Mouse (Mus musculus) neural tube, embryonic 12.5 days (tissue): ENCODE results near the gene Nfkbiz. TPM values are rescaled to one million over a fixed set of nuclear protein-coding genes. Genes with fewer than 3 reads are reported as not detected.
"Not testable (repeated sequence)": the region's sequence is repeated elsewhere in the genome, so short reads cannot be mapped to it uniquely, and the experiment has no call there.

ENCODE experiments used
- ATAC-seq: fragments of 200-750 bp; cut with Nextera tagmentation; 2 replicates; pipeline ENCODE4 v1.8.0; 2017; ENCODE audit warnings: low read depth, mild to moderate bottlenecking, moderate TSS enrichment, moderate library complexity; ENCODE audit not compliant: low FRiP score
- H3K27ac ChIP-seq: fragments of 300-500 bp; sonication (generic); 2 replicates; pipeline ENCODE4 v1.5.1; 2016
- H3K27me3 ChIP-seq: fragments of 300-500 bp; sonication (generic); replicated peaks from 2 replicates; pipeline ENCODE4 v1.6.1; 2016; ENCODE audit warnings: mild to moderate bottlenecking
- H3K36me3 ChIP-seq: fragments of 300-500 bp; sonication (generic); 2 replicates; pipeline ENCODE4 v1.6.1; 2016; ENCODE audit warnings: mild to moderate bottlenecking
- H3K4me1 ChIP-seq: fragments of 300-500 bp; sonication (generic); 2 replicates; pipeline ENCODE4 v1.6.1; 2016
- H3K4me2 ChIP-seq: fragments of 300-500 bp; sonication (generic); replicated peaks from 2 replicates; pipeline ENCODE4 v1.6.1; 2016; ENCODE audit warnings: mild to moderate bottlenecking
- H3K4me3 ChIP-seq: fragments of 300-500 bp; sonication (generic); 2 replicates; pipeline ENCODE4 v1.5.1; 2016
- H3K9ac ChIP-seq: fragments of 300-500 bp; sonication (generic); 2 replicates; pipeline ENCODE4 v1.6.1; 2016; ENCODE audit warnings: mild to moderate bottlenecking
- H3K9me3 ChIP-seq: fragments of 300-500 bp; sonication (generic); 2 replicates; pipeline ENCODE4 v1.6.1; 2016; ENCODE audit warnings: mild to moderate bottlenecking
- WGBS: fragments of 180-500 bp; shearing (Covaris S2); methylation state at CpG from one replicate; pipeline ENCODE4 v1.1.7; 2016; 5-methylcytosine and 5-hydroxymethylcytosine counted together
- polyA plus RNA-seq: library from polyadenylated mRNA; unstranded; fragments of >200 nt; fragmentation: Nextera tagmentation; extraction: Ambion mirVana; gene quantifications from 2 replicates; pipeline ENCODE4 v1.2.1, GENCODE M21; 2016

Nfkbiz gene
- polyA plus RNA-seq, 1 experiment from 2014 or later, result 2.3 TPM

DNA sequence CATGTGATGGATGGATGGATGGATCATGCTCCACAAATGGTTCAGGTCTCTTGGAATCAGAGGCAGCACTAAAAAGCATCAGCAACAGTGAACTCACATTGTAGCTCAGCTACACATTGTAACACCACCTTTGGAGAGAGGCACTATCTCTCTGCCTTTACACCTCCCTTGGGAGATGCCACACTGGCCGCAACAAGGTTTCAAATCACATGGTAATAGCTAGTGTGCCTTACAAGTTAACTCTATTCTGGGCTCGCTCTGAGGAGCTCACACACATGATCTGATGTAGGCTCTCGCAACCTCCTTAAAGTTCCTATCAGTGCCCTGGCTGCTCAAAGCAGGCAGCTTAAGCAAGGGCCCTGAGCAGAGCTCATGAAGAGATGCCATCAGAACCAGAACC is 11.8 kb upstream of the Nfkbiz start:
- H3K9me3 ChIP-seq, result no peaks in the 10 kb centered on the region
- WGBS, result 87% methylated on average over 3 of the region's 3 CpGs

GRCm38 (mm10) chr16:55847679-55848078 is 9.0 kb upstream of the Nfkbiz start:
- no peak overlapping the region for H3K9ac ChIP-seq
- no peak for ATAC-seq
- H3K36me3 ChIP-seq, result peaks cover 14% of the 10 kb centered on the region
- H3K27ac ChIP-seq, result no peak overlapping the region
- no peak overlapping the region for H3K4me2 ChIP-seq
- H3K9me3 ChIP-seq, result 0 out of 2 replicates have a peak, but pooled peaks cover 6% of the 10 kb centered on the region
- no peak overlapping the region for H3K4me3 ChIP-seq
- H3K27me3 ChIP-seq, result no peaks in the 10 kb centered on the region
- WGBS, result 82% methylated on average over 8 of the region's 8 CpGs
- no peaks in the 10 kb centered on the region for H3K4me1 ChIP-seq

More for the DNA sequence above, 11.8 kb upstream of the Nfkbiz start:
- Histone ChIP-seq H3K4me1 (no peaks in the 10 kb centered on the region), H3K27me3 (no peaks in the 10 kb centered on the region), H3K4me3 (no peak overlapping the region), H3K27ac (no peak overlapping the region), H3K36me3 (no peaks in the 10 kb centered on the region), H3K4me2 (no peak overlapping the region), H3K9ac (no peak overlapping the region)
- no peak for ATAC-seq

DNA sequence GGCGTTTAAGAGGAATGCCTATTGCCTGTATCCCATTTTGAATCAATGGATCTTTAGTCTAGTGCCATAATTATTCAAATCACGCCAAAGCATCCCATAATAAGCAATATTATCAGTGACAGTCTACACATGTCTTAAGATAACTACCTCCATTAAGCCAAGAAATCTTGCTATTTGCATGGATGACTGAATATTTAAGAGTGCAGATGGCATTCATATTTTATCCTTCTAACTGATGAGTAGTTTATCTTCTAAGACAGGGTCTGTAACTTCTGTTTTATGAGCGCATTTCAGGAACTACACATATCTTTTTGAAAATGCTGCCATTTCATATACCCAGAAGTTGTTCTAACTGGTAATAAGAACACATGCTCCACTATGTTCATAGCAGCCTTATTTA is 6.1 kb upstream of the Nfkbiz start:
- no peak overlapping the region for H3K4me3 ChIP-seq
- 94% methylated on average over 3 of the region's 3 CpGs for WGBS
- no peaks in the 10 kb centered on the region for H3K27me3 ChIP-seq
- ATAC-seq, result no peak
- H3K36me3 ChIP-seq, result peaks cover 14% of the 10 kb centered on the region
- H3K4me2 ChIP-seq, result no peak overlapping the region
- H3K9ac ChIP-seq, result no peak overlapping the region
- no peak overlapping the region for H3K27ac ChIP-seq
- H3K4me1 ChIP-seq, result no peaks in the 10 kb centered on the region
- 0 out of 2 replicates have a peak, but pooled peaks cover 6% of the 10 kb centered on the region for H3K9me3 ChIP-seq

GRCm38 (mm10) chr16:55843919-55844318 is 5.2 kb upstream of the Nfkbiz start:
- Histone ChIP-seq H3K4me3 (no peak overlapping the region), H3K36me3 (peaks cover 14% of the 10 kb centered on the region), H3K27me3 (no peaks in the 10 kb centered on the region), H3K4me2 (no peak overlapping the region), H3K4me1 (no peaks in the 10 kb centered on the region), H3K9ac (no peak overlapping the region), H3K9me3 (0 out of 2 replicates have a peak, but pooled peaks cover 6% of the 10 kb centered on the region), H3K27ac (no peak overlapping the region)
- 96% methylated on average over 12 of the region's 12 CpGs for WGBS
- ATAC-seq, result no peak

DNA sequence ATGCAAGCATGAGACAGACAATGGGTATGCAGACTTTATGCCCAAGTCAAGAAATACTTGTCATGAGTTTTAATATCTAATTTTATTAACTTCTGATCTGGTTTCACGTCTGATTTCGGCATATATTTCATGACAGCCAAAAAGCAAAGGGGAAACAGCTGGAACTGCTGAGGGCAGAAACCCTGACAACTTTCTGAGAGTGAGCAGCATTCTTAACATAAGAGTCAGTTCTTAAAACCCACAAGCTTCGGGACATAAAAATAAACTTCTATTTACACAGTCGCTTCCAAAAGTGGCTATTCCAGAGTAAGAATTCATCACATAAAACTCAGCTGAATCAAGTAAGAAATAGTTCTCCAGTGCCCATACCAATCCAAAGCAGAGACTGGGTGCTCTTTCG is 4.4 kb upstream of the Nfkbiz start:
- WGBS, result 90% methylated on average over 5 of the region's 5 CpGs
- ATAC-seq, result no peak
- Histone ChIP-seq H3K36me3 (peaks cover 14% of the 10 kb centered on the region), H3K4me1 (0 out of 2 replicates have a peak, but pooled peaks cover under 1% of the 10 kb centered on the region), H3K9me3 (0 out of 2 replicates have a peak, but pooled peaks cover 6% of the 10 kb centered on the region), H3K9ac (no peak overlapping the region), H3K4me3 (no peak overlapping the region), H3K4me2 (no peak overlapping the region), H3K27ac (no peak overlapping the region), H3K27me3 (no peaks in the 10 kb centered on the region)

DNA sequence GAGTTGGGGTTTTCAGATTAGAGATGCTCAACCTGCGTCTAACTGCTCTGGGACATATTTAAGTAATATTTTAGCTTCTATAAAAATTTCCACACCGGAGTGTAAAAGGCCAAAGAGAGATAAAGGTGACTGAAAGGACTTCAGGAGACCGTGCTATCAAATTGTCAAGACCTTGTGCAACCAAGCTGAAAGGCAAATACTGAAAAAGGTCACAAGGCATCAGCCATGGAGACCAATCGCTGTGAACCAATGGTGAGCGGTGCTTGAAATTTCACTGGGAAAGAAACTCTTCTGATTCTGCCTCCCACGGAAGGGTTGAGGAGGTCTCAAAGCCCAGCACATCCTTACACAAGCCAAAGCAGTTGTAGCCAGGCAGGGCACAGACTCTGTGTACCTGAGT is 2.8 kb upstream of the Nfkbiz start:
- no peaks in the 10 kb centered on the region for H3K27me3 ChIP-seq
- peaks cover 14% of the 10 kb centered on the region for H3K36me3 ChIP-seq
- 91% methylated on average over 6 of the region's 6 CpGs for WGBS
- no peak overlapping the region for H3K4me2 ChIP-seq
- no peak for ATAC-seq
- H3K27ac ChIP-seq, result no peak overlapping the region
- peaks cover 4% of the 10 kb centered on the region; the same call in 1 of the 2 replicates for H3K4me1 ChIP-seq
- 0 out of 2 replicates have a peak, but pooled peaks cover 6% of the 10 kb centered on the region for H3K9me3 ChIP-seq
- no peak overlapping the region for H3K9ac ChIP-seq
- H3K4me3 ChIP-seq, result no peak overlapping the region

GRCm38 (mm10) chr16:55838129-55838509 is 580 bp downstream of the Nfkbiz start:
- H3K9me3 ChIP-seq, result no peaks in the 10 kb centered on the region
- ATAC-seq, result no peak
- peaks cover 7% of the 10 kb centered on the region; the same call in 1 of the 2 replicates for H3K4me1 ChIP-seq
- peak overlapping the region; percentile 78 for H3K9ac ChIP-seq
- no peaks in the 10 kb centered on the region for H3K27me3 ChIP-seq
- no peak overlapping the region for H3K27ac ChIP-seq
- peak overlapping the region; percentile 72 for H3K4me2 ChIP-seq
- no peaks in the 10 kb centered on the region for H3K36me3 ChIP-seq
- WGBS, result 13% methylated on average over 3 of the region's 3 CpGs
- peak overlapping the region; percentile 60 for H3K4me3 ChIP-seq

DNA sequence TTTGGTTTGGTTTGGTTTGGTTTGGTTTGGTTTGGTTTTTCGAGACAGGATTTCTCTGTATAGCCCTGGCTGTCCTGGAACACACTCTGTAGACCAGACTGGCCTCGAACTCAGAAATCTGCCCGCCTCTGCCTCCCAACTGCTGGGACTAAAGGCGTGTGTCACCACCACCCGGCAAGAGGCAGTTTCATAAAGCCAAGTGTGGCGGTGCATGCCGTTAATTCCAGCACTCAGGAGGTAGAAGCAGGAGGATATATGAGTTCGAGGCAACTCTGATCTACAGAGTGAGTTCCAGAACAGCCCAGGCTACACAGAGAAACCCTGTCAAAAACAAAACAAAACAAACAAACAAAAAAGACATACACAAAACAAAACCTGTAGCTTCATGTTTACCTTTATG is 1.0 kb downstream of the Nfkbiz start:
- not testable (repeated sequence) for H3K9me3 ChIP-seq, H3K36me3 ChIP-seq, H3K9ac ChIP-seq, H3K4me1 ChIP-seq, H3K27me3 ChIP-seq, H3K27ac ChIP-seq, H3K4me3 ChIP-seq, ATAC-seq
- peak overlapping the region; percentile 72 for H3K4me2 ChIP-seq
- 87% methylated on average over 8 of the region's 8 CpGs for WGBS

- H3K9ac ChIP-seq, result no peak overlapping the region
- no peak overlapping the region for H3K27ac ChIP-seq
- no peak overlapping the region for H3K4me2 ChIP-seq
- H3K4me3 ChIP-seq, result no peak overlapping the region
- no peak for ATAC-seq
- no peaks in the 10 kb centered on the region for H3K9me3 ChIP-seq
- no peaks in the 10 kb centered on the region for H3K27me3 ChIP-seq
- 84% methylated on average over 2 of the region's 2 CpGs for WGBS
- H3K4me1 ChIP-seq, result peaks cover 7% of the 10 kb centered on the region; the same call in 1 of the 2 replicates
- H3K36me3 ChIP-seq, result no peaks in the 10 kb centered on the region
Observed at GRCm38 (mm10) chr16:55837168-55837567, 1.5 kb downstream of the Nfkbiz start.

GRCm38 (mm10) chr16:55835798-55836197 is 2.9 kb downstream of the Nfkbiz start:
- no peaks in the 10 kb centered on the region for H3K36me3 ChIP-seq
- H3K4me2 ChIP-seq, result no peak overlapping the region
- no peaks in the 10 kb centered on the region for H3K9me3 ChIP-seq
- no peak overlapping the region for H3K9ac ChIP-seq
- no peak overlapping the region for H3K4me3 ChIP-seq
- ATAC-seq, result no peak
- no peaks in the 10 kb centered on the region for H3K27me3 ChIP-seq
- H3K4me1 ChIP-seq, result peaks cover 7% of the 10 kb centered on the region; the same call in 1 of the 2 replicates
- no peak overlapping the region for H3K27ac ChIP-seq

DNA sequence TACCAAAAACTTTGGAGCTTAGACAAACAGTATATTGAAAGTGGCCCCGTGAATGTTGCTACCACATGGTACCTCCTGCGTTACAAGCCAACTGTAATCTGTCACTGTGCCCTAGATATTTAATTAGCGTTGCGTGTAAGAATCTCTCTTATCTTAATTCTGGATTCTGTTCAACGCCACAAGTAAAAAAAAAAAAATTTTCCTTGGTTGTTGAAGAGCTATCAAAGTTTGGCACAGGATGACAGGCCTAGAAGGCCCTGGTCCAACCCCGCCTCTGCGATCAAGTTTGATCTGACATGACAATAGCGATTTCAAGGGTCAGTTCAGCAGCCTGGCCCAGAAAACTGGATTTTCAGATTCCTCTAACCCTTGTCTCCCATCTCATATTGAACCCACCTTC is 6.1 kb downstream of the Nfkbiz start:
- Histone ChIP-seq H3K4me2 (no peak overlapping the region), H3K4me3 (no peak overlapping the region), H3K4me1 (peaks cover 3% of the 10 kb centered on the region; the same call in 1 of the 2 replicates), H3K9me3 (no peaks in the 10 kb centered on the region), H3K36me3 (no peaks in the 10 kb centered on the region), H3K9ac (no peak overlapping the region), H3K27me3 (no peaks in the 10 kb centered on the region), H3K27ac (no peak overlapping the region)
- 96% methylated on average over 8 of the region's 8 CpGs for WGBS
- no peak for ATAC-seq

- no peak overlapping the region for H3K4me2 ChIP-seq
- 95% methylated on average over 6 of the region's 6 CpGs for WGBS
- peaks cover 3% of the 10 kb centered on the region; the same call in 1 of the 2 replicates for H3K4me1 ChIP-seq
- ATAC-seq, result no peak
- no peaks in the 10 kb centered on the region for H3K36me3 ChIP-seq
- no peak overlapping the region for H3K4me3 ChIP-seq
- no peaks in the 10 kb centered on the region for H3K9me3 ChIP-seq
- H3K9ac ChIP-seq, result no peak overlapping the region
- H3K27me3 ChIP-seq, result no peaks in the 10 kb centered on the region
- no peak overlapping the region for H3K27ac ChIP-seq
Observed at GRCm38 (mm10) chr16:55832040-55832439, 6.7 kb downstream of the Nfkbiz start.

GRCm38 (mm10) chr16:55831451-55831850 is 7.2 kb downstream of the Nfkbiz start:
- H3K36me3 ChIP-seq, result no peaks in the 10 kb centered on the region
- H3K4me2 ChIP-seq, result no peak overlapping the region
- no peaks in the 10 kb centered on the region for H3K27me3 ChIP-seq
- no peak overlapping the region for H3K27ac ChIP-seq
- ATAC-seq, result no peak
- H3K4me3 ChIP-seq, result no peak overlapping the region
- no peaks in the 10 kb centered on the region for H3K9me3 ChIP-seq
- WGBS, result 89% methylated on average over 1 of the region's 1 CpGs
- no peak overlapping the region for H3K9ac ChIP-seq
- peaks cover 3% of the 10 kb centered on the region; the same call in 1 of the 2 replicates for H3K4me1 ChIP-seq
